Mouse (Mus musculus) limb, embryonic 15.5 days (tissue): ENCODE results near the gene Cdc27. TPM values are rescaled to one million over a fixed set of nuclear protein-coding genes. Genes with fewer than 3 reads are reported as not detected.

Experiments
- ATAC-seq: fragments of 200-750 bp; cut with Nextera tagmentation; 2 replicates; pipeline ENCODE4 v1.8.0; 2017; ENCODE audit warnings: low read depth, moderate TSS enrichment; ENCODE audit not compliant: insufficient number of reproducible peaks, low FRiP score, low TSS enrichment
- H3K27ac ChIP-seq: fragments of 300-500 bp; sonication (generic); 2 replicates; pipeline ENCODE4 v1.5.1; 2015; ENCODE audit warnings: moderate library complexity, mild to moderate bottlenecking, inconsistent platforms
- H3K27me3 ChIP-seq: fragments of 300-500 bp; sonication (generic); 2 replicates; pipeline ENCODE4 v1.6.1; 2015; ENCODE audit warnings: inconsistent platforms
- H3K36me3 ChIP-seq: fragments of 300-500 bp; sonication (generic); 2 replicates; pipeline ENCODE4 v1.6.1; 2015; ENCODE audit warnings: inconsistent platforms
- H3K4me1 ChIP-seq: fragments of 300-500 bp; sonication (generic); 2 replicates; pipeline ENCODE4 v1.6.1; 2015; ENCODE audit warnings: inconsistent platforms
- H3K4me2 ChIP-seq: fragments of 300-500 bp; sonication (generic); 2 replicates; pipeline ENCODE4 v1.6.1; 2015; ENCODE audit warnings: mild to moderate bottlenecking, inconsistent platforms
- H3K4me3 ChIP-seq: fragments of 300-500 bp; sonication (generic); 2 replicates; pipeline ENCODE4 v1.5.1; 2015; ENCODE audit warnings: mild to moderate bottlenecking, inconsistent platforms
- H3K9ac ChIP-seq: fragments of 300-500 bp; sonication (generic); 2 replicates; pipeline ENCODE4 v1.6.1; 2015; ENCODE audit warnings: inconsistent platforms
- H3K9me3 ChIP-seq: fragments of 300-500 bp; sonication (generic); 2 replicates; pipeline ENCODE4 v1.6.1; 2016; ENCODE audit warnings: inconsistent platforms
- WGBS: fragments of 180-500 bp; shearing (Covaris S2); methylation state at CpG from one replicate; pipeline ENCODE4 v1.1.7; 2015; 5-methylcytosine and 5-hydroxymethylcytosine counted together
- polyA plus RNA-seq: library from polyadenylated mRNA; unstranded; fragments of >200 nt; fragmentation: Nextera tagmentation; extraction: Ambion mirVana; gene quantifications from 2 replicates; pipeline ENCODE4 v1.2.1, GENCODE M21; 2015

Cdc27 gene
- polyA plus RNA-seq, 1 experiment from 2014 or later, result 40.6 TPM

- no peaks in the 10 kb centered on the region for H3K27me3 ChIP-seq
- peak within 1 kb of the TSS; percentile 75 for H3K27ac ChIP-seq
- H3K9ac ChIP-seq, result peak within 1 kb of the TSS; percentile 95
- H3K4me1 ChIP-seq, result peaks cover 7% of the 10 kb centered on the region; the same call in 1 of the 2 replicates
- H3K9me3 ChIP-seq, result no peaks in the 10 kb centered on the region
- WGBS, result under 1% methylated on average over 45 of the region's 69 CpGs
- H3K36me3 ChIP-seq, result peaks cover 1% of the 10 kb centered on the region; the same call in 1 of the 2 replicates
- H3K4me2 ChIP-seq, result peak within 1 kb of the TSS; percentile 74
- peak within 1 kb of the TSS; percentile 95 for H3K4me3 ChIP-seq
- ATAC-seq, result peak; percentile 78
Measured at GRCm38 (mm10) chr11:104468751-104469268, 81.6 kb downstream of the Cdc27 start, which contains the start of gene Kansl1. Gene Kansl1, minus strand, starts transcription at chr11:104468861.

GRCm38 (mm10) chr11:104467698-104468097 is 82.7 kb downstream of the Cdc27 start:
- H3K36me3 ChIP-seq, result peaks cover 10% of the 10 kb centered on the region; the same call in 1 of the 2 replicates
- no peak overlapping the region for H3K4me2 ChIP-seq
- no peak overlapping the region for H3K4me3 ChIP-seq
- 85% methylated on average over 5 of the region's 5 CpGs for WGBS
- H3K27ac ChIP-seq, result no peak overlapping the region
- H3K4me1 ChIP-seq, result peaks cover 7% of the 10 kb centered on the region; the same call in 1 of the 2 replicates
- no peaks in the 10 kb centered on the region for H3K9me3 ChIP-seq
- no peak overlapping the region for H3K9ac ChIP-seq
- ATAC-seq, result no peak
- no peaks in the 10 kb centered on the region for H3K27me3 ChIP-seq

DNA sequence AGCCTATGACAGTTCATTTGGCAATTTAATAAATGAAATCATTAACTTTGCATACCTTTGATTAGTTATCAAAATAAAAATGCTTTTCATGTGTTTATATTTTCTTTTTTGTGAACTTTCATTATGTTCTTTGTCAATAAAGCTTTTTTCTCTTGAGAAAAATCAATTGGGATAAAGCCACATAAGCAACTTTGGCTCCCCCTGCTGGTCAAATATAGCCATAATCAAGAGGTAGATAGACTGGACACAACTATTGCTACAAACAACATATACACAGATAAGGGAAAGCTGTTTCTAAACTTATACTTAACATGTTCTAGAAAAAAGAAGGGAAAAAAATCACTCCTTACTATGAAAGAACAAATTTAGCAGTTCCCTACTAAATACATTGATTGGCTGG is 88.9 kb downstream of the Cdc27 start:
- no peaks in the 10 kb centered on the region for H3K27me3 ChIP-seq
- H3K36me3 ChIP-seq, result peaks cover 22% of the 10 kb centered on the region
- H3K9me3 ChIP-seq, result no peaks in the 10 kb centered on the region
- no peak for ATAC-seq
- no peak overlapping the region for H3K9ac ChIP-seq
- H3K4me1 ChIP-seq, result no peaks in the 10 kb centered on the region
- no peak overlapping the region for H3K27ac ChIP-seq
- H3K4me3 ChIP-seq, result no peak overlapping the region
- H3K4me2 ChIP-seq, result no peak overlapping the region

GRCm38 (mm10) chr11:104459671-104460070 is 90.7 kb downstream of the Cdc27 start:
- no peak overlapping the region for H3K27ac ChIP-seq
- no peaks in the 10 kb centered on the region for H3K4me1 ChIP-seq
- no peak for ATAC-seq
- H3K36me3 ChIP-seq, result peaks cover 22% of the 10 kb centered on the region
- 98% methylated on average over 2 of the region's 2 CpGs for WGBS
- H3K9me3 ChIP-seq, result no peaks in the 10 kb centered on the region
- no peaks in the 10 kb centered on the region for H3K27me3 ChIP-seq
- H3K4me2 ChIP-seq, result no peak overlapping the region
- no peak overlapping the region for H3K4me3 ChIP-seq
- H3K9ac ChIP-seq, result no peak overlapping the region

GRCm38 (mm10) chr11:104458507-104458906 is 91.9 kb downstream of the Cdc27 start:
- WGBS, result 77% methylated on average over 2 of the region's 2 CpGs
- H3K4me3 ChIP-seq, result no peak overlapping the region
- H3K9me3 ChIP-seq, result no peaks in the 10 kb centered on the region
- H3K36me3 ChIP-seq, result peaks cover 18% of the 10 kb centered on the region
- no peak overlapping the region for H3K4me2 ChIP-seq
- no peaks in the 10 kb centered on the region for H3K4me1 ChIP-seq
- no peak overlapping the region for H3K27ac ChIP-seq
- H3K27me3 ChIP-seq, result no peaks in the 10 kb centered on the region
- no peak for ATAC-seq
- no peak overlapping the region for H3K9ac ChIP-seq

Other genes starting within 250 kb of the Cdc27 start
- 20.6 and 22.1 TPM in 2 replicates for gene Kansl1, start 81.8 kb downstream of the Cdc27 start, polyA plus RNA-seq
- gene Myl4, start within 50 bp of the Cdc27 start, polyA plus RNA-seq, result 131 and 324 TPM in 2 replicates
- gene Itgb3, start 57.4 kb upstream of the Cdc27 start, polyA plus RNA-seq, result 3.7 and 4.8 TPM in 2 replicates
- gene Gm11639, start 135.1 kb upstream of the Cdc27 start, polyA plus RNA-seq, result 0.02 TPM in 1 of 2 replicates, not detected in the other